Mouse (Mus musculus) G1E (cell line): ENCODE results near the gene Sf3b5. TPM values are rescaled to one million over a fixed set of nuclear protein-coding genes. Genes with fewer than 3 reads are reported as not detected.
A peak's percentile ranks its signal among the peaks of the same experiment; 100 is the strongest.

Experiments used
- ATAC-seq: 2 replicates; pipeline ENCODE4 v1.8.0; 2016; ENCODE audit warnings: mild to moderate bottlenecking; ENCODE audit not compliant: insufficient number of reproducible peaks, poor library complexity, low FRiP score, severe bottlenecking; ENCODE audit errors: extremely low read depth
- DNase-seq: peaks from one replicate; pipeline ENCODE4 v3.0.0; 2012; ENCODE audit warnings: low spot score
- H3K27me3 ChIP-seq: 2 replicates; pipeline ENCODE4 v1.6.1; 2012; ENCODE audit warnings: mild to moderate bottlenecking, low read length, inconsistent platforms; ENCODE audit not compliant: insufficient read depth
- H3K36me3 ChIP-seq: replicated peaks from 2 replicates; pipeline ENCODE3; 2012; ENCODE audit warnings: mild to moderate bottlenecking, inconsistent platforms
- H3K4me1 ChIP-seq: 2 replicates; pipeline ENCODE4 v1.6.1; 2012; ENCODE audit warnings: low read depth, low read length, inconsistent platforms, mixed read lengths; ENCODE audit not compliant: insufficient read depth
- H3K4me3 ChIP-seq: 2 replicates; pipeline ENCODE4 v1.5.1; 2012; ENCODE audit warnings: low read depth, mild to moderate bottlenecking, inconsistent platforms, low read length, moderate library complexity, mixed read lengths
- H3K9me3 ChIP-seq: replicated peaks from 2 replicates; pipeline ENCODE4 v1.6.1; 2012; ENCODE audit warnings: inconsistent platforms
- CTCF ChIP-seq: IDR thresholded peaks from 2 replicates; pipeline ENCODE4 v1.5.1; 2012; ENCODE audit warnings: low read depth, low read length, inconsistent platforms, mixed read lengths
- GATA1 ChIP-seq: IDR thresholded peaks from 2 replicates; pipeline ENCODE4 v1.6.1; 2012; ENCODE audit warnings: borderline replicate concordance, low read length, inconsistent platforms, mixed read lengths
- GATA2 ChIP-seq: IDR thresholded peaks from 2 replicates; pipeline ENCODE4 v1.6.1; 2012; ENCODE audit warnings: low read depth, low read length, inconsistent platforms, borderline replicate concordance
- POLR2AphosphoS5 ChIP-seq: IDR thresholded peaks from 2 replicates; pipeline ENCODE4 v1.6.1; 2012; ENCODE audit warnings: low read depth, low read length, inconsistent platforms; ENCODE audit not compliant: insufficient replicate concordance
- TAL1 ChIP-seq: conservative IDR thresholded peaks from 2 replicates; pipeline ENCODE4 v1.6.1; 2012; ENCODE audit warnings: low read depth, low read length, inconsistent platforms, mixed read lengths
- polyA plus RNA-seq: library from polyadenylated mRNA; stranded (reverse); fragments of >175 nt; gene quantifications from 2 replicates; pipeline ENCODE4 v1.2.3, GENCODE M21; 2012
- total RNA-seq, 2 experiments: library from RNA; stranded (forward) in 1 of 2; stranded (reverse) in 1 of 2; fragments of 200-1000 nt in 1 of 2; fragments of >200 nt in 1 of 2; fragmentation: Nextera tagmentation in 1 of 2; gene quantifications; 2 replicates each; pipeline ENCODE4 v1.2.3; 2014 to 2017

Sf3b5 gene
- total and polyA plus RNA-seq, 3 experiments: 14.5 to 98.6 (median 18.4) TPM

DNA sequence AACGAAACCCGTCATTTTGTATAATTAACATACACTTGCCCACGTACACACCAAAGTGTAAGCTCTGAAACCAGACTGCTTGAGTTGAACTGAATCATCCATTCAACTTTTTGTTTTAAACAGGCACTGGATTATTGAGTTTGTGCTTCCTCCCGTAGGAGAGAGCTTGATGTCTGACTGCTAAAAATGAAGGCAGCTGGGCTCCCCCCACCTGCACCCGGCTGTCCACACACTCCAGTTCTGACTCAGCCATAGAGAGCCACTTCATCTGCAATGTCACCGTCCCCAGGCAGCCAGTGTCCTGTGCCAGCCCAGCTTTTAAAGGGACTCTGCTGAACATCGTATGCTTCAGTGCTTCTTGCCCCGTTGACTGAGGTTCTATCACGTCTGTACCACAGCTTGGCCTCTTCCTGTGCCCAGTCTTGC lies 27.3 kb upstream of the Sf3b5 start:
- no peak for TF ChIP-seq GATA1
- TF ChIP-seq GATA2: no peak
- TF ChIP-seq TAL1: no peak
- no peak for TF ChIP-seq CTCF
- no peak for TF ChIP-seq POLR2AphosphoS5
- DNase-seq (no peak), ATAC-seq (no peak)
- Histone ChIP-seq H3K4me1 (peaks cover 37% of the 10 kb centered on the region), H3K27me3 (no peaks in the 10 kb centered on the region), H3K36me3 (no peaks in the 10 kb centered on the region), H3K4me3 (no peak overlapping the region), H3K9me3 (no peaks in the 10 kb centered on the region)

DNA sequence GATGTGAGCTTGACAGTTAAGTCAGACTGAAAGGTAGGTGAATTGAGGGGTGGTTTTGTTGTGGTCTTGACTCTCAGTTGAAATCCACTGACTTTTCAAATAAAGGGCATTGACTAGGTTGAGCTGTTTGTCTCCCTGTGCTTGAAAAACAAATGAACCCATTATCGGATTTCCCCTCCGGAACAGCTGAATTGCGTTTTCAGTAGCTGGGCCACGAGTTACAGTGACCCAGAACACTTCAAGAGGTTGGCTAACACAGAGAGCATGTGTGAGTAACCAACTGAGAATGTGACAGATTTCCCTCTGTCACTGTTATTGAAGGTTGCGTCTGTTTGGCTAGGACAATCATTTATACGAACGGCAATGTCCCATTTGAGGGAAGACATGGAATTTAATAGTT lies 24.1 kb upstream of the Sf3b5 start:
- Histone ChIP-seq H3K27me3 (no peaks in the 10 kb centered on the region), H3K4me3 (no peak overlapping the region), H3K4me1 (peaks cover 56% of the 10 kb centered on the region), H3K36me3 (no peaks in the 10 kb centered on the region), H3K9me3 (no peaks in the 10 kb centered on the region)
- ATAC-seq (no peak), DNase-seq (no peak)
- TF ChIP-seq CTCF (no peak), GATA2 (no peak), GATA1 (no peak), TAL1 (no peak), POLR2AphosphoS5 (no peak)

DNA sequence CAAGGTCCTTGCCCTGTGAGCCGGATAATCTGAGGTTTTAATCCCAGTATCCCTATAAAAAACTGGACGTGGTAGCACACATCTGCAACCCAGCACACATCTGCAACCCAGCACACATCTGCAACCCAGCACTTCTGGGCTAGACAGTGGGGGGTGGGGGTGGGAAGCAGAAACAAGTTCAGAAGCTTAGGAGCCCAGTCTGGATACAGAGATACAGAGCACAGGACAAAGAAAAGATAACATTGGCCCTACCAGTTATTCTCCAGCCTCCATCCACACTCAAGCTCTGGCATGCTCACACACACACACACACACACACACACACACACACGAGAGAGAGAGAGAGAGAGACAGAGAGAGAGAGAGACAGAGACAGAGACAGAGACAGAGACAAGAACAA lies 21.6 kb upstream of the Sf3b5 start:
- Histone ChIP-seq H3K9me3 (no peaks in the 10 kb centered on the region), H3K4me1 (peaks cover 65% of the 10 kb centered on the region), H3K4me3 (no peak overlapping the region), H3K36me3 (no peaks in the 10 kb centered on the region), H3K27me3 (no peaks in the 10 kb centered on the region)
- DNase-seq (no peak), ATAC-seq (no peak)
- TF ChIP-seq GATA2 (no peak), TAL1 (no peak), POLR2AphosphoS5 (no peak), GATA1 (no peak), CTCF (no peak)

DNA sequence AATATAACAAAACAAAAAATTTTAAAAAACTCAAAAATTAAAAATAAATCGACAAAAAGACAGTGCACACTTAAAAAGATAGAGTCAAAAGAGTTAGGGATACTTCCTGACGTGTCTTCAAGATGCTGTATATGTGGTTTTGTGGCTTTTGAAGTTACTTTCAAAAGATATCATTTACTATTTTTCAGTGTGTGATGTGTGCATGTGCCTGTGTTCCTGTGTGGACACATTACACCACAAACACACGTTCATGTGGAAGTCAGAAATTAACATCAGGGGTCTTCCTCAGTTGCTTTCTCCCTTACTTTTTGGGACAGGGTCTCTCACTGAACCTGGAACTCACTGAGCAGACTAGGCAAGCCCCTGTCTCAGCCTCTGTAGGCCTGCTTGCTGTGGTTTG lies 20.1 kb upstream of the Sf3b5 start:
- Histone ChIP-seq H3K4me1 (peaks cover 78% of the 10 kb centered on the region), H3K27me3 (no peaks in the 10 kb centered on the region), H3K9me3 (no peaks in the 10 kb centered on the region), H3K36me3 (no peaks in the 10 kb centered on the region), H3K4me3 (no peak overlapping the region)
- DNase-seq (no peak), ATAC-seq (no peak)
- TF ChIP-seq GATA2: no peak
- TF ChIP-seq CTCF: no peak
- TF ChIP-seq POLR2AphosphoS5: no peak
- TF ChIP-seq GATA1: no peak
- TF ChIP-seq TAL1: no peak

DNA sequence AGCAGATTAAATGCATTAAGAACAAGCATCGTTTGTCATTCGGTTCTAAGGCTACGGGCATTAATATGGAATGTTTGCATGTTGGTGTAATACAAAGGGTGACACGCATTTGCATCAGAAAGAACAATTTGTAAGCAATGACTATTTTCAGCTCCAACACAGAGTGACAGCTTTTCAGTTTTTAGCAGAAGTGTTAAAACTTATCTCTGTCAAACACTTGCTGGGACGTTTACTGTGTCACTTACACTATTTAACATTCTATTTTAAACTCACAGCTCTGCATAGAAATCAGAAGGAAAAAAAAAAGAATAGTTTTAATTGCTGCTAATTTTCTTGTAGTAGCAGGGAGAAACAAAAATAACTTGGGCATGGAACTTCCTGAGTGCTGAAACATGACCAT lies 18.7 kb upstream of the Sf3b5 start:
- H3K27me3 ChIP-seq: no peaks in the 10 kb centered on the region
- no peaks in the 10 kb centered on the region for H3K9me3 ChIP-seq
- ATAC-seq (peak; percentile 35), DNase-seq (no peak)
- H3K4me1 ChIP-seq: peaks cover 89% of the 10 kb centered on the region
- H3K4me3 ChIP-seq: no peak overlapping the region
- TF ChIP-seq GATA2 (no peak), POLR2AphosphoS5 (no peak), TAL1 (peak; percentile 35), GATA1 (no peak), CTCF (no peak)
- no peaks in the 10 kb centered on the region for H3K36me3 ChIP-seq

DNA sequence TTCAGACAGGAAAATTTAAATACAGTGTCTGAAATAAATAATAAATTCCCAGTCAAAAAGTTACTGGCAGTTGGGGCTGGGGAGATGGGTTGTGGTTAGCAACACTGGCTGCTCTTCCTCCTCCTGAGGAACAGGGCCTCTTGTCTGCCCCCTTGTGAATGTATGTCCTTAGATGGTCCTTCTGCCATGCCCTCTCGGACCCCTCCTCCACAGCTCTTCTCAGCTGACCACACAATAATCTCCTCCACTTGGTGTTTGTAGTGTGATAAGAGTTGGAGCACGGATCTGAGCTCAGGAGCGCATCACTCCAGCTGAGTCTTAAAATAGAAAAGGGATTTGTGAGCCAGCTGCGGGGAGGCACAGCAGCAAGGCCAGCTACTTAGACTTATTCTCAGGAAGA lies 18.2 kb upstream of the Sf3b5 start:
- DNase-seq (peak; percentile 36), ATAC-seq (peak; percentile 86)
- TF ChIP-seq GATA2: no peak
- TF ChIP-seq POLR2AphosphoS5: no peak
- no peak for TF ChIP-seq GATA1
- no peak for TF ChIP-seq TAL1
- no peak for TF ChIP-seq CTCF
- no peaks in the 10 kb centered on the region for H3K9me3 ChIP-seq
- no peaks in the 10 kb centered on the region for H3K27me3 ChIP-seq
- H3K4me3 ChIP-seq: no peak overlapping the region; the same call in 1 of the 2 replicates
- no peaks in the 10 kb centered on the region for H3K36me3 ChIP-seq
- peaks cover 91% of the 10 kb centered on the region for H3K4me1 ChIP-seq

DNA sequence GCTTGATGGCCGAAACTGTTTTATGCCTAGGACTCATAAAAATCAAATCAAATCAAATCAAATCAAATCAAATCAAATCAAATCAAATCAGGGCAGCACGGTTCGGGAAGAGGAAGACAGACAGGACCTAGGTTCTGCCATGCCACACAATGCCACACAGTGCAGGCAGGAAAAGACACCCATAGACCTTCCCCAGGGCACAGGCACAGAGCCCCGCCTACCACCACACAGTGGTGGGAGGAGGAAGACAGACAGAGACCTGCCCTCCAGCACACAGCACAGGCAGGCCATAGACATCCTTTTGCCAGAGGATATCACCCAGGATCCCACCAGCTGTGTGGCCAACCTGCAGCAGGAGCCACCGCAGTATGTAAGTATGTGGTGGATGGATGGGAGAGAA lies 13.2 kb upstream of the Sf3b5 start:
- DNase-seq (no peak), ATAC-seq (peak; percentile 46; the same call in 1 of the 2 replicates)
- Histone ChIP-seq H3K36me3 (peaks cover 20% of the 10 kb centered on the region), H3K4me1 (peaks cover 89% of the 10 kb centered on the region), H3K4me3 (peak overlapping the region; percentile 70), H3K9me3 (no peaks in the 10 kb centered on the region), H3K27me3 (no peaks in the 10 kb centered on the region)
- TF ChIP-seq POLR2AphosphoS5 (no peak), GATA1 (no peak), GATA2 (no peak), TAL1 (no peak), CTCF (no peak)
